Mouse (Mus musculus) hindbrain, postnatal 0 days (tissue): Measurements from ENCODE around the gene Pth1r. TPM values are rescaled to one million over a fixed set of nuclear protein-coding genes. Genes with fewer than 3 reads are reported as not detected.

Experiments used
- ATAC-seq: fragments of 200-750 bp; cut with Nextera tagmentation; 2 replicates; pipeline ENCODE4 v1.8.0; 2017; ENCODE audit warnings: mild to moderate bottlenecking, moderate TSS enrichment, moderate library complexity
- DNase-seq: peaks from one replicate; pipeline ENCODE4 v3.0.0-alpha.2; 2015; ENCODE audit warnings: low spot score
- H3K27ac ChIP-seq: fragments of 300-500 bp; sonication (generic); 2 replicates; pipeline ENCODE4 v1.5.1; 2014; ENCODE audit warnings: mild to moderate bottlenecking
- H3K27me3 ChIP-seq: fragments of 300-500 bp; sonication (generic); 2 replicates; pipeline ENCODE4 v1.6.1; 2014; ENCODE audit warnings: low read length, mixed read lengths; ENCODE audit not compliant: insufficient read depth
- H3K36me3 ChIP-seq: fragments of 300-500 bp; sonication (generic); 2 replicates; pipeline ENCODE4 v1.6.1; 2014; ENCODE audit warnings: low read length, mixed read lengths; ENCODE audit not compliant: insufficient read depth
- H3K4me1 ChIP-seq: fragments of 300-500 bp; sonication (generic); 2 replicates; pipeline ENCODE4 v1.6.1; 2014; ENCODE audit warnings: antibody characterized with exemption, low read length, mixed read lengths; ENCODE audit not compliant: insufficient read depth
- H3K4me2 ChIP-seq: fragments of 300-500 bp; sonication (generic); 2 replicates; pipeline ENCODE4 v1.6.1; 2014; ENCODE audit warnings: low read depth, mild to moderate bottlenecking, low read length, moderate library complexity, mixed read lengths
- H3K4me3 ChIP-seq: fragments of 300-500 bp; sonication (generic); 2 replicates; pipeline ENCODE4 v1.5.1; 2014; ENCODE audit warnings: low read length
- H3K9ac ChIP-seq: fragments of 300-500 bp; sonication (generic); replicated peaks from 2 replicates; pipeline ENCODE4 v1.6.1; 2014; ENCODE audit warnings: mild to moderate bottlenecking, low read length, moderate library complexity, mixed read lengths
- H3K9me3 ChIP-seq: fragments of 300-500 bp; sonication (generic); 2 replicates; pipeline ENCODE4 v1.6.1; 2016; ENCODE audit warnings: low read length, mixed read lengths
- CTCF ChIP-seq: IDR thresholded peaks from 2 replicates; pipeline ENCODE4 v1.5.1; 2016; ENCODE audit warnings: antibody characterized with exemption, control low read depth, low read depth
- WGBS: fragments of 180-500 bp; shearing (Covaris S2); extraction: QIAGEN DNeasy Blood & Tissue Kit; methylation state at CpG from one replicate; pipeline ENCODE4 v1.1.7; 2014; 5-methylcytosine and 5-hydroxymethylcytosine counted together
- polyA plus RNA-seq: library from polyadenylated mRNA; unstranded; fragments of >200 nt; fragmentation: Nextera tagmentation; extraction: Ambion mirVana; gene quantifications from 2 replicates; pipeline ENCODE4 v1.2.1, GENCODE M21; 2015
- total RNA-seq: library from RNA; depleted of rRNA; stranded (reverse); fragments of >200 nt; gene quantifications from 2 replicates; pipeline ENCODE4 v1.2.3, GENCODE M21; 2014

Gene Pth1r
- total and polyA plus RNA-seq, 2 experiments from 2014 or later: 12.5 to 29.2 TPM

- Histone ChIP-seq H3K9me3 (no peaks in the 10 kb centered on the region), H3K36me3 (no peaks in the 10 kb centered on the region), H3K4me3 (peak overlapping the region; percentile 46), H3K27me3 (no peaks in the 10 kb centered on the region), H3K4me2 (peak overlapping the region; percentile 67), H3K27ac (peak overlapping the region; percentile 15; the same call in 1 of the 2 replicates), H3K4me1 (no peaks in the 10 kb centered on the region), H3K9ac (peak overlapping the region; percentile 51)
- TF ChIP-seq CTCF: no peak
- DNase-seq (peak; percentile 37), ATAC-seq (peak; percentile 30; the same call in 1 of the 2 replicates)
- WGBS: under 1% methylated on average over 41 of the region's 49 CpGs
These were observed 3.9 kb downstream of the Pth1r start for GRCm38 (mm10) chr9:110742951-110743455.

- DNase-seq (peak; percentile 50), ATAC-seq (peak; percentile 73)
- Histone ChIP-seq H3K4me1 (no peaks in the 10 kb centered on the region), H3K9ac (peak overlapping the region; percentile 51), H3K27ac (no peak overlapping the region), H3K36me3 (no peaks in the 10 kb centered on the region), H3K4me3 (peak overlapping the region; percentile 46), H3K9me3 (no peaks in the 10 kb centered on the region), H3K4me2 (peak overlapping the region; percentile 67), H3K27me3 (no peaks in the 10 kb centered on the region)
- TF ChIP-seq CTCF: no peak
- WGBS: under 1% methylated on average over 41 of the region's 71 CpGs
These were observed 4.5 kb downstream of the Pth1r start for GRCm38 (mm10) chr9:110742295-110742950.

GRCm38 (mm10) chr9:110741711-110742294, 5.1 kb downstream of the Pth1r start, which contains the start of gene Myl3:
TSS of gene Myl3 (plus strand) at chr9:110741861.
- ATAC-seq (no peak), DNase-seq (no peak)
- H3K27ac ChIP-seq: no peak within 1 kb of the TSS
- H3K4me1 ChIP-seq: no peaks in the 10 kb centered on the region
- H3K4me2 ChIP-seq: peak within 1 kb of the TSS; percentile 67
- H3K9ac ChIP-seq: peak within 1 kb of the TSS; percentile 51
- H3K4me3 ChIP-seq: peak within 1 kb of the TSS; percentile 46
- H3K36me3 ChIP-seq: no peaks in the 10 kb centered on the region
- TF ChIP-seq CTCF: no peak
- H3K27me3 ChIP-seq: no peaks in the 10 kb centered on the region
- 5% methylated on average over 17 of the region's 17 CpGs for WGBS
- no peaks in the 10 kb centered on the region for H3K9me3 ChIP-seq

- DNase-seq: no peak
- no peaks in the 10 kb centered on the region for H3K36me3 ChIP-seq
- WGBS: 91% methylated on average over 7 of the region's 7 CpGs
- H3K4me1 ChIP-seq: no peaks in the 10 kb centered on the region
- ATAC-seq: no peak
- no peak overlapping the region for H3K27ac ChIP-seq
- no peaks in the 10 kb centered on the region for H3K9me3 ChIP-seq
- H3K27me3 ChIP-seq: no peaks in the 10 kb centered on the region
- H3K4me3 ChIP-seq: no peak overlapping the region
- H3K4me2 ChIP-seq: no peak overlapping the region
- no peak for TF ChIP-seq CTCF
- H3K9ac ChIP-seq: no peak overlapping the region
These were observed 7.0 kb downstream of the Pth1r start for GRCm38 (mm10) chr9:110739961-110740360.

- Histone ChIP-seq H3K4me3 (no peak overlapping the region), H3K9ac (no peak overlapping the region), H3K27ac (no peak overlapping the region), H3K4me1 (peaks cover 4% of the 10 kb centered on the region), H3K4me2 (no peak overlapping the region), H3K36me3 (no peaks in the 10 kb centered on the region), H3K9me3 (no peaks in the 10 kb centered on the region), H3K27me3 (no peaks in the 10 kb centered on the region)
- ATAC-seq (no peak), DNase-seq (no peak)
- TF ChIP-seq CTCF: peak; percentile 47
- 37% methylated on average over 1 of the region's 1 CpGs for WGBS
These were observed 8.9 kb downstream of the Pth1r start for GRCm38 (mm10) chr9:110738054-110738453.

- Histone ChIP-seq H3K4me3 (no peak overlapping the region), H3K9ac (no peak overlapping the region), H3K27ac (peak overlapping the region; percentile 41; the same call in 1 of the 2 replicates), H3K4me1 (peaks cover 8% of the 10 kb centered on the region), H3K4me2 (no peak overlapping the region), H3K36me3 (no peaks in the 10 kb centered on the region), H3K27me3 (0 out of 2 replicates have a peak, but pooled peaks cover 2% of the 10 kb centered on the region), H3K9me3 (no peaks in the 10 kb centered on the region)
- ATAC-seq: peak; percentile 65
- peak; percentile 4; the same call in 1 of the 2 replicates for TF ChIP-seq CTCF
- 34% methylated on average over 9 of the region's 9 CpGs for WGBS
- peak; percentile 39 for DNase-seq
These were observed 10.6 kb downstream of the Pth1r start for GRCm38 (mm10) chr9:110736362-110736761.

GRCm38 (mm10) chr9:110734154-110734553, 12.8 kb downstream of the Pth1r start:
- Histone ChIP-seq H3K36me3 (no peaks in the 10 kb centered on the region), H3K9ac (no peak overlapping the region), H3K27ac (no peak overlapping the region), H3K4me3 (no peak overlapping the region), H3K4me1 (peaks cover 8% of the 10 kb centered on the region), H3K9me3 (no peaks in the 10 kb centered on the region), H3K27me3 (0 out of 2 replicates have a peak, but pooled peaks cover 2% of the 10 kb centered on the region), H3K4me2 (no peak overlapping the region)
- DNase-seq: no peak
- ATAC-seq: no peak
- 81% methylated on average over 7 of the region's 7 CpGs for WGBS
- TF ChIP-seq CTCF: no peak
